8 mouse cellular contexts compared by ENCODE assay signal in genomic region chr13:53688489-53688888, GRCm38 (mm10).
A peak's percentile ranks its signal among the peaks of the same experiment; 100 is the strongest.
DNase-seq lines count a peak whose midpoint lies in the region; ATAC-seq and TF ChIP-seq lines count a peak whose summit lies in the region.

No protein-coding gene starts in this region.

- no peaks in the 10 kb centered on the region for H3K4me1 ChIP-seq in liver, embryonic 14.5 days (replicated peaks; ENCODE audit: control insufficient read depth in 2 of 2, insufficient read depth in 2 of 2, low read length in 1 of 2)

- H3K36me3 ChIP-seq in C2C12 (ENCODE audit: control insufficient read depth, insufficient read depth): no peaks in the 10 kb centered on the region
- H3K36me3 ChIP-seq in liver, embryonic 14.5 days (replicated peaks; ENCODE audit: control insufficient read depth, insufficient read depth, low read depth): no peaks in the 10 kb centered on the region

- no peaks in the 10 kb centered on the region for H3K79me2 ChIP-seq in C2C12 (ENCODE audit: control insufficient read depth, insufficient read depth)

- intact Hi-C loops in heart, postnatal 14 days (cut with DNase I): loop anchor here (2.0 to 5.0 kb wide), 3 partner anchors 76 to 246 kb away; no protein-coding TSS in a partner anchor

- ATAC-seq in liver, embryonic 14.5 days (ENCODE audit: insufficient read depth): no peak

- WGBS in liver, embryonic 14.5 days (ENCODE audit: insufficient replicate concordance): 7% methylated on average over 13 of the region's 13 CpGs

- DNase-seq in brain, embryonic 14.5 days (ENCODE audit: low read depth): peak; percentile 87
- peak; percentile 22 for DNase-seq in fibroblast of lung, adult 2 months (ENCODE audit: low read depth)
- peak; percentile 72 to 85 for DNase-seq in heart, postnatal 14 days
- peak; percentile 90 to 91 for DNase-seq in kidney, postnatal 4 days
- DNase-seq in liver, embryonic 14.5 days (ENCODE audit: low read depth in 3 of 3, low spot score in 3 of 3): peak in 2 of 3 experiments; percentile 3 to 9
- DNase-seq in ovary, adult 18-20 months (ENCODE audit: low spot score): peak; percentile 32
- DNase-seq in urinary bladder, postnatal 14 days (ENCODE audit: low spot score): peak; percentile 90

- peak; percentile 83 for TF ChIP-seq CTCF in C2C12 (IDR thresholded peaks at IDR 0.05; ENCODE audit: control insufficient read depth, insufficient read depth, insufficient read length)
- TF ChIP-seq CTCF in brain, embryonic 14.5 days (IDR thresholded peaks at IDR 0.05; ENCODE audit: borderline replicate concordance, extremely low read depth, insufficient read depth, insufficient read length): peak; percentile 96
- peak; percentile 85 for TF ChIP-seq CTCF in liver, embryonic 14.5 days (IDR thresholded peaks at IDR 0.05; ENCODE audit: low read depth)

- no peaks in the 10 kb centered on the region for H3K9me3 ChIP-seq in liver, embryonic 14.5 days (ENCODE audit: control insufficient read depth, low read length)

- no peak overlapping the region for H3K9ac ChIP-seq in liver, embryonic 14.5 days (replicated peaks)

- H3ac ChIP-seq in C2C12 (ENCODE audit: control insufficient read depth, insufficient read length, low read depth): peak overlapping the region; percentile 35

- H3K4me3 ChIP-seq in C2C12 (ENCODE audit: insufficient read depth, poor library complexity, severe bottlenecking): no peak overlapping the region
- no peak overlapping the region for H3K4me3 ChIP-seq in liver, embryonic 14.5 days (ENCODE audit: insufficient read depth in 1 of 2, low read depth in 2 of 2, low read length in 2 of 2)

- H3K4me2 ChIP-seq in liver, embryonic 14.5 days (ENCODE audit: low read depth): no peak overlapping the region

- H3K27me3 ChIP-seq in C2C12 (ENCODE audit: control insufficient read depth, insufficient read depth, insufficient read length): peaks cover 4% of the 10 kb centered on the region
- no peaks in the 10 kb centered on the region for H3K27me3 ChIP-seq in liver, embryonic 14.5 days (ENCODE audit: control insufficient read depth, insufficient read depth, low read length)

- no peak for TF ChIP-seq POLR2A in brain, embryonic 14.5 days (IDR thresholded peaks at IDR 0.05; ENCODE audit: borderline replicate concordance, extremely low read depth, insufficient read depth, insufficient read length, poor library complexity, severe bottlenecking)

- no peaks in the 10 kb centered on the region for H3K79me3 ChIP-seq in C2C12 (ENCODE audit: low read depth)

- no peak for TF ChIP-seq EP300 in liver, embryonic 14.5 days (IDR thresholded peaks at IDR 0.05; ENCODE audit: low read depth)

- no peak overlapping the region for H3K27ac ChIP-seq in liver, embryonic 14.5 days

TF ChIP-seq in C2C12, 6 proteins besides CTCF, POLR2A, EP300 and RAD21:
- TF ChIP-seq USF1 (IDR thresholded peaks at IDR 0.05; ENCODE audit: low read depth) (no peak), MAX (IDR thresholded peaks at IDR 0.05) (no peak), MYOG (IDR thresholded peaks at IDR 0.05; ENCODE audit: control insufficient read depth, extremely low read depth, insufficient read length) (no peak)
TF ChIP-seq in C2C12: peak in this region for 0.

Comparison
In these comparisons a context has a peak if more than half of its experiments do, and no peak if none do; other contexts are left out.
1. DNase-seq: peak in every context shown above with its lines; median percentile 90 in kidney, postnatal 4 days; 90 in urinary bladder, postnatal 14 days; 87 in brain, embryonic 14.5 days; 78 in heart, postnatal 14 days; 32 in ovary, adult 18-20 months; 22 in fibroblast of lung, adult 2 months; 6 in liver, embryonic 14.5 days.